ENCODE assay signal across 27 mouse cellular contexts in genomic region chr17:31210299-31210698, GRCm38 (mm10). TPM values are rescaled to one million over a fixed set of nuclear protein-coding genes. Genes with fewer than 3 reads are reported as not detected.
DNase-seq lines count a peak whose midpoint lies in the region; ATAC-seq lines count a peak whose summit lies in the region.
"Had no signal": no experiment of that assay in that cellular context is flagged by ENCODE, and none has a peak within 500 bp of the region (broad histone marks: within the 10 kb centered on the region; RNA-seq: fewer than 3 reads in every experiment).

No protein-coding gene starts in this region.

- WGBS in liver, embryonic 13.5 days (ENCODE audit: insufficient replicate concordance) = 18% methylated on average over 7 of the region's 7 CpGs
- WGBS in hindbrain, embryonic 12.5 days = 94% methylated on average over 7 of the region's 7 CpGs
- WGBS in embryonic facial prominence, embryonic 10.5 days = 90% methylated on average over 7 of the region's 7 CpGs
- WGBS in kidney, embryonic 16.5 days = 89% methylated on average over 7 of the region's 7 CpGs

- H3K27ac ChIP-seq in liver, embryonic 13.5 days = peak overlapping the region; percentile 88
- H3K27ac ChIP-seq in hindbrain, embryonic 12.5 days = no peak overlapping the region
- H3K27ac ChIP-seq in embryonic facial prominence, embryonic 10.5 days (replicated peaks) = no peak overlapping the region
- no peak overlapping the region for H3K27ac ChIP-seq in kidney, embryonic 16.5 days (ENCODE audit: low read length)
- H3K27ac ChIP-seq: heart, embryonic 15.5 days; intestine, embryonic 15.5 days; kidney, postnatal 0 days; midbrain, embryonic 13.5 days had no signal

- peak; percentile 34 for DNase-seq in thymus, postnatal 0 days (ENCODE audit: low spot score)
- DNase-seq in thymus, adult 18-20 months = no peak
- DNase-seq in c-Kit-positive CD71-positive TER-119-negative erythroid progenitor cells, embryonic 14.5 days (ENCODE audit: low read depth) = peak; percentile 66
- DNase-seq in liver, embryonic 13.5 days = peak; percentile 70
- DNase-seq in embryonic facial prominence, embryonic 10.5 days (ENCODE audit: low spot score) = no peak
- DNase-seq: adrenal gland, adult 2 months; cerebellum, adult 18-20 months; cerebellum, postnatal 36 days; forebrain, postnatal 0 days; layer of hippocampus, adult 9-11 months; lung, postnatal 36 days had no signal

- H3K36me3 ChIP-seq in liver, embryonic 13.5 days = peaks cover 29% of the 10 kb centered on the region
- no peaks in the 10 kb centered on the region for H3K36me3 ChIP-seq in hindbrain, embryonic 12.5 days
- H3K36me3 ChIP-seq in embryonic facial prominence, embryonic 10.5 days (replicated peaks) = no peaks in the 10 kb centered on the region
- H3K36me3 ChIP-seq in kidney, embryonic 16.5 days (ENCODE audit: insufficient read depth, low read length) = no peaks in the 10 kb centered on the region
- H3K36me3 ChIP-seq: heart, embryonic 15.5 days; intestine, embryonic 15.5 days; midbrain, embryonic 13.5 days had no signal

- H3K4me1 ChIP-seq in liver, embryonic 13.5 days (replicated peaks) = peaks cover 45% of the 10 kb centered on the region
- no peaks in the 10 kb centered on the region for H3K4me1 ChIP-seq in hindbrain, embryonic 12.5 days
- no peaks in the 10 kb centered on the region for H3K4me1 ChIP-seq in embryonic facial prominence, embryonic 10.5 days
- peaks cover 4% of the 10 kb centered on the region; the same call in 1 of the 2 replicates for H3K4me1 ChIP-seq in kidney, embryonic 16.5 days (ENCODE audit: insufficient read depth, low read length)
- H3K4me1 ChIP-seq: heart, embryonic 15.5 days; intestine, embryonic 15.5 days; midbrain, embryonic 13.5 days had no signal

- H3K4me3 ChIP-seq in liver, embryonic 13.5 days (replicated peaks) = no peak overlapping the region
- no peak overlapping the region for H3K4me3 ChIP-seq in hindbrain, embryonic 12.5 days
- H3K4me3 ChIP-seq in embryonic facial prominence, embryonic 10.5 days = no peak overlapping the region
- H3K4me3 ChIP-seq in kidney, embryonic 16.5 days (ENCODE audit: low read length) = no peak overlapping the region
- H3K4me3 ChIP-seq: heart, embryonic 15.5 days; intestine, embryonic 15.5 days; midbrain, embryonic 13.5 days; myocyte had no signal

- H3K9ac ChIP-seq in liver, embryonic 13.5 days = no peak overlapping the region
- H3K9ac ChIP-seq in hindbrain, embryonic 12.5 days = no peak overlapping the region
- H3K9ac ChIP-seq in kidney, embryonic 16.5 days (replicated peaks; ENCODE audit: low read length) = no peak overlapping the region
- H3K9ac ChIP-seq: forebrain, postnatal 0 days; heart, embryonic 15.5 days; intestine, embryonic 15.5 days; midbrain, embryonic 13.5 days had no signal

- no peaks in the 10 kb centered on the region for H3K27me3 ChIP-seq in liver, embryonic 13.5 days
- H3K27me3 ChIP-seq in hindbrain, embryonic 12.5 days = no peaks in the 10 kb centered on the region
- H3K27me3 ChIP-seq in embryonic facial prominence, embryonic 10.5 days (replicated peaks; ENCODE audit: low read depth, poor library complexity, severe bottlenecking) = no peaks in the 10 kb centered on the region
- H3K27me3 ChIP-seq in kidney, embryonic 16.5 days (ENCODE audit: insufficient read depth, low read length) = no peaks in the 10 kb centered on the region
- H3K27me3 ChIP-seq: heart, embryonic 15.5 days; intestine, embryonic 15.5 days; midbrain, embryonic 13.5 days had no signal

- H3K4me2 ChIP-seq in liver, embryonic 13.5 days = peak overlapping the region; percentile 73
- H3K4me2 ChIP-seq in hindbrain, embryonic 12.5 days (replicated peaks) = no peak overlapping the region
- H3K4me2 ChIP-seq in kidney, embryonic 16.5 days (replicated peaks; ENCODE audit: low read depth, low read length) = no peak overlapping the region
- H3K4me2 ChIP-seq: heart, embryonic 15.5 days; intestine, embryonic 15.5 days; midbrain, embryonic 13.5 days had no signal

- H3K9me3 ChIP-seq in liver, embryonic 13.5 days (replicated peaks) = no peaks in the 10 kb centered on the region
- no peaks in the 10 kb centered on the region for H3K9me3 ChIP-seq in hindbrain, embryonic 12.5 days (replicated peaks)
- H3K9me3 ChIP-seq in embryonic facial prominence, embryonic 10.5 days = no peaks in the 10 kb centered on the region
- H3K9me3 ChIP-seq in kidney, embryonic 16.5 days (ENCODE audit: low read length) = no peaks in the 10 kb centered on the region
- H3K9me3 ChIP-seq: heart, embryonic 15.5 days; intestine, embryonic 15.5 days; midbrain, embryonic 13.5 days had no signal

- ATAC-seq in liver, embryonic 13.5 days (ENCODE audit: low read depth) = peak; percentile 82
- peak; percentile 81 for ATAC-seq in megakaryocyte-erythroid progenitor cell, adult 5-6 weeks (replicated peaks; ENCODE audit: low FRiP score, low TSS enrichment, poor library complexity, severe bottlenecking)
- no peak for ATAC-seq in hindbrain, embryonic 12.5 days (ENCODE audit: low FRiP score)
- ATAC-seq in kidney, embryonic 16.5 days (ENCODE audit: low FRiP score, low TSS enrichment) = no peak
- ATAC-seq: forebrain, postnatal 0 days; intestine, embryonic 15.5 days; midbrain, embryonic 13.5 days had no signal

RNA-seq across cellular contexts. Expression of gene Ubash3a, which starts 2.6 kb away (rescaled TPM):
- 66.8 and 75.0 TPM in 2 replicates for polyA plus RNA-seq in thymus, postnatal 0 days (2015; fragmentation: Nextera tagmentation; extraction: Ambion mirVana)
- 18.8 and 19.9 TPM in 2 replicates for polyA plus RNA-seq in liver, embryonic 13.5 days (2015; fragmentation: Nextera tagmentation; extraction: Ambion mirVana)
- total RNA-seq in megakaryocyte-erythroid progenitor cell, adult 5-6 weeks (2014; fragmentation: Nextera tagmentation) = 42.5 and 53.9 TPM in 2 replicates
- 34.0 and 45.9 TPM in 2 replicates for total RNA-seq in megakaryocyte-erythroid progenitor cell, adult 5-6 weeks (2017)
- polyA plus RNA-seq in hindbrain, embryonic 12.5 days (2016; fragmentation: Nextera tagmentation; extraction: Ambion mirVana) = 0.65 TPM in 1 of 2 replicates, not detected in the other
- polyA plus RNA-seq in embryonic facial prominence, embryonic 10.5 days (2016; fragmentation: Nextera tagmentation; extraction: Ambion mirVana) = 0.20 and 0.34 TPM in 2 replicates
- polyA plus RNA-seq in kidney, embryonic 16.5 days (2015; fragmentation: Nextera tagmentation; extraction: Ambion mirVana) = 0.28 and 0.40 TPM in 2 replicates
- total RNA-seq: gastrocnemius, adult 18-20 months; left cerebral cortex, postnatal 14 days had no signal
- polyA plus RNA-seq: forebrain, postnatal 0 days; myocyte had no signal

RNA-seq across cellular contexts. Expression of gene Tmprss3, which starts 11.5 kb away (rescaled TPM):
- 0.13 and 0.25 TPM in 2 replicates for polyA plus RNA-seq in thymus, postnatal 0 days (2015; fragmentation: Nextera tagmentation; extraction: Ambion mirVana)
- 0.12 and 0.16 TPM in 2 replicates for polyA plus RNA-seq in liver, embryonic 13.5 days (2015; fragmentation: Nextera tagmentation; extraction: Ambion mirVana)
- total RNA-seq in megakaryocyte-erythroid progenitor cell, adult 5-6 weeks (2014; fragmentation: Nextera tagmentation) = 0.35 and 2.6 TPM in 2 replicates
- total RNA-seq in megakaryocyte-erythroid progenitor cell, adult 5-6 weeks (2017) = 0.42 TPM in 1 of 2 replicates, not detected in the other
- polyA plus RNA-seq in hindbrain, embryonic 12.5 days (2016; fragmentation: Nextera tagmentation; extraction: Ambion mirVana) = 0.12 TPM in 1 of 2 replicates, not detected in the other
- polyA plus RNA-seq in embryonic facial prominence, embryonic 10.5 days (2016; fragmentation: Nextera tagmentation; extraction: Ambion mirVana) = 0.05 TPM in 1 of 2 replicates, not detected in the other
- polyA plus RNA-seq in kidney, embryonic 16.5 days (2015; fragmentation: Nextera tagmentation; extraction: Ambion mirVana) = not detected in 2 replicates
- total RNA-seq: adrenal gland, adult 2 months; forebrain, postnatal 0 days; gastrocnemius, adult 18-20 months; liver, adult 2 months had no signal
- polyA plus RNA-seq: adrenal gland, adult 2 months; embryonic facial prominence, embryonic 11.5 days; forebrain, postnatal 0 days; gonadal fat pad, adult 2 months; heart, embryonic 15.5 days; intestine, embryonic 15.5 days; liver, adult 2 months; midbrain, embryonic 13.5 days; myocyte had no signal

RNA-seq across cellular contexts. Expression of gene Tff1, which starts 45.2 kb away (rescaled TPM):
- 4.3 and 7.4 TPM in 2 replicates for polyA plus RNA-seq in thymus, postnatal 0 days (2015; fragmentation: Nextera tagmentation; extraction: Ambion mirVana)
- 0.43 TPM in 1 of 2 replicates, not detected in the other for polyA plus RNA-seq in liver, embryonic 13.5 days (2015; fragmentation: Nextera tagmentation; extraction: Ambion mirVana)
- total RNA-seq in megakaryocyte-erythroid progenitor cell, adult 5-6 weeks (2014; fragmentation: Nextera tagmentation) = not detected in 2 replicates
- not detected in 2 replicates for total RNA-seq in megakaryocyte-erythroid progenitor cell, adult 5-6 weeks (2017)
- not detected in 2 replicates for polyA plus RNA-seq in hindbrain, embryonic 12.5 days (2016; fragmentation: Nextera tagmentation; extraction: Ambion mirVana)
- polyA plus RNA-seq in embryonic facial prominence, embryonic 10.5 days (2016; fragmentation: Nextera tagmentation; extraction: Ambion mirVana) = not detected in 2 replicates
- polyA plus RNA-seq in kidney, embryonic 16.5 days (2015; fragmentation: Nextera tagmentation; extraction: Ambion mirVana) = 0.35 TPM in 1 of 2 replicates, not detected in the other
- total RNA-seq: adrenal gland, adult 2 months; ES-E14; forebrain, postnatal 0 days; gastrocnemius, adult 18-20 months; hematopoietic stem cell, adult 5-6 weeks; left cerebral cortex, postnatal 14 days; liver, adult 2 months; neutrophil, adult 5-6 weeks had no signal
- polyA plus RNA-seq: embryonic facial prominence, embryonic 11.5 days; forebrain, postnatal 0 days; heart, embryonic 15.5 days; midbrain, embryonic 13.5 days had no signal

Comparison
In these comparisons a context has a peak if more than half of its experiments do, and no peak if none do; other contexts are left out.
1. DNase-seq: peak in thymus, postnatal 0 days (single experiment), c-Kit-positive CD71-positive TER-119-negative erythroid progenitor cells, embryonic 14.5 days (single experiment) and liver, embryonic 13.5 days (single experiment); none in thymus, adult 18-20 months (0 of 2) and embryonic facial prominence, embryonic 10.5 days (single experiment).
2. ATAC-seq: peak in liver, embryonic 13.5 days (single experiment) and megakaryocyte-erythroid progenitor cell, adult 5-6 weeks (single experiment); none in hindbrain, embryonic 12.5 days (single experiment) and kidney, embryonic 16.5 days (single experiment).
3. RNA of gene Ubash3a, which starts 2.6 kb away (polyA plus RNA-seq): 66.8 to 75.0 TPM in thymus, postnatal 0 days and 18.8 to 19.9 TPM in liver, embryonic 13.5 days; 0.28 to 0.40 TPM in kidney, embryonic 16.5 days, 0.20 to 0.34 TPM in embryonic facial prominence, embryonic 10.5 days and 0.65 TPM in hindbrain, embryonic 12.5 days; every median in the first group is over 10 times any median in the second.